Mouse (Mus musculus) spleen, adult 2 months (tissue): ENCODE measurements around the gene Elovl7.

Experiments
- CTCF ChIP-seq: fragments of 200-500 bp; IDR thresholded peaks from 2 replicates; pipeline ENCODE4 v1.5.1; 2011; ENCODE audit warnings: mild to moderate bottlenecking, inconsistent platforms; ENCODE audit not compliant: insufficient read depth, insufficient read length, insufficient replicate concordance; ENCODE audit errors: extremely low read depth
- POLR2A ChIP-seq: fragments of 200-500 bp; IDR thresholded peaks from 2 replicates; pipeline ENCODE4 v1.6.1; 2011; ENCODE audit warnings: low read depth, low read length, inconsistent platforms

DNA sequence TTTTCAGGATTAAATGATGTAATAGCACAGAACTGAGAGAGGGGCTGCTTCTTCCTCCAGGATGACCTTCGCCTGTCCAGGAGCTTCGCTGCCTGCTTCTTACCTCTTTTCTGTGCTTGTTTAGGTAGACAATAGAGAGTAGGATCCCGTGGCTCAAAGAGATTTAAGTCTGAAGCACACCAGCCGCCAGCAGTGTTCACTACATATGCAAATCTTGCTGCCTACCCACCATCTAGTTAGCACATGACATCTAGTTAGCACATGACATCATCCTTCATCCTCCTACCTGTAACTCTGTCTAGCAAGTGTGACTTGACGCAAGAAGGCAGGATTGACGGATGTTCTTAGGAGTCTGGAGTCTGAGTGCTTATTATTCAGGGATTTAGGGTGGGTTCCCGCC lies 5.6 kb downstream of the Elovl7 start:
- TF ChIP-seq CTCF = no peak
- TF ChIP-seq POLR2A = no peak
